Mouse (Mus musculus) thymus, postnatal 10 days (tissue): ENCODE measurements around the gene Hnrnpk.
A peak's percentile ranks its signal among the peaks of the same experiment; 100 is the strongest.
"Not testable (repeated sequence)": the region's sequence is repeated elsewhere in the genome, so short reads cannot be mapped to it uniquely, and the experiment has no call there.

ENCODE experiments used
- DNase-seq, 2 experiments: peaks; one replicate each; pipeline ENCODE4 v3.0.0; 2021; ENCODE audit warnings: low spot score in 2 of 2

Hnrnpk gene

GRCm38 (mm10) chr13:58388379-58388778, 14.8 kb downstream of the Hnrnpk start:
- DNase-seq: no peak

DNA sequence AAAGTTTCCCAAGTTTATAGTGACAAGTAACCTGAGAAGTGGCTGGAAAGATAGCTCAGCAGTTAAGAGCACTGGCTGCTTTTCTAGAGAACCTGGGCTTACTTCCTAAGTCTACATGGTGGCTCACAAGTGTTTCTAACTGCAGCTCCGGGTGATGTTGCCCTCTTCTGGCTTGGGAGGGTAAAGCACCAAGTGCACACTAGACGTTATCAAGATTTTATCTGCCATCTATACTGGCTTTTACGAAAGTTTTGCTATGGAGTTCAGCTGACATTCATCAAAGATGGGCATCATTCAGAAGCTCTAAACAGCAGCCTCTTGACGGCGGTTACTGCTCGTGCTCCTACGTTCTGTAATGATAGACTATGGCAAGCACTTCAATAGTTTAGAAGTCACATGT, 15.2 kb downstream of the Hnrnpk start:
- peak; percentile 73 to 83 for DNase-seq

GRCm38 (mm10) chr13:58385547-58385920, 17.6 kb downstream of the Hnrnpk start:
- DNase-seq: no peak

GRCm38 (mm10) chr13:58384779-58385546, 18.2 kb downstream of the Hnrnpk start, which contains the start of gene 2210016F16Rik:
Gene 2210016F16Rik, minus strand, starts transcription at chr13:58385225.
- DNase-seq: peak; percentile 44 to 54

DNA sequence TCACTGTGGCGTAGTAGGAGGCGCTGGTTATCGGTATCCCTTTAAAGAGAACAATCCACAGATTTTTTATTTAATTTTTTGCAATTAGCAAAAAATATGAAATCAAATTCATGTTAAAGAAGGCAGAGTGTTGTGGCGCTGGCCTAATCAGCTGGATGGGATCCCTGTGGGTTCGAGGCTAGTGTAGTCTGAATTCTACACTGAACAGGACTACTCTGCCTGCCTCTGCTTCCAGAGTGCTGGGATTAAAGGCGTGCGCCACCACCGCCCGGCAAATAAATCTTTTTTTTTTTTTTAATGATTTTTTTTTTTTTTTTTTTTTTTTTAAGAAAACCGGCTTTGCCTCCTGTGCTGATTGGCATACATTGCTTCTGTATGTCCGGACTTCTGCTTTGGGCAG, 18.8 kb downstream of the Hnrnpk start:
- DNase-seq: no peak

DNA sequence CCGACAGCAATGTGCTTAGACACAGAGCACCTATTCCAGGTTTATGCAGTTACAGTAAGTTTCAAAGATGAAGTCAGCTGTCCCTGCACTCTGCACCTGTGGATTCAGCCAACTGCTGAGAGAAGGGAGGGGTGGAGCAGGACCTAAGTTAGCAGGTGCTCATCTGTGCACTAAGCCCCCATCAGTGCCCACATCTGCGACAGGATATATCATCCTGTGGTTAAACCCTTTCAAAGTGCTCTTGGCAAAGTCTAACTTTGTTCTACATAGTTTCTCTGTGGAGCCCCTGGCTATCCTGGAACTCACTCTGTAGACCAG, 30.0 kb downstream of the Hnrnpk start:
- peak; percentile 39 to 58 for DNase-seq

GRCm38 (mm10) chr13:58372278-58373152, 30.6 kb downstream of the Hnrnpk start:
- no peak for DNase-seq

DNA sequence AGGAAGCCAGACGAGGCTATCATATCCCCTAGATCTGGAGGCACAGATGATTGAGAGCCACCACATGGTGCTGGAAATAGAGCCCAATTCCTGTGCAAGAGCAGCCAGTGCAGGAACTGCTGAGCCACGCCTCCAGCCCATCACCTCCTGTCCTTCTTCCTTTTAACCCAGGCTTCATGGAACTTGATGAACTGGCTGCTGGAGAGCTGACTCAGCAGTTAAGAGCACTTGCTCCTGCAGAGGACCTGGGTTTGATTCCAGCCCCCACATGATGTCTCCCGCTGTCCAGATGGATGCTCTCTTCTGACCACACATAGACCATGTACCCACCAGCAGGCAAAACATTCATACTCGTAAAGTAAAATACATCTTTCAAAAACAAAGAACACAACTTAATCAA, 34.3 kb downstream of the Hnrnpk start:
- no peak for DNase-seq

- no peak for DNase-seq
Measured at GRCm38 (mm10) chr13:58367641-58368040, 35.5 kb downstream of the Hnrnpk start.

DNA sequence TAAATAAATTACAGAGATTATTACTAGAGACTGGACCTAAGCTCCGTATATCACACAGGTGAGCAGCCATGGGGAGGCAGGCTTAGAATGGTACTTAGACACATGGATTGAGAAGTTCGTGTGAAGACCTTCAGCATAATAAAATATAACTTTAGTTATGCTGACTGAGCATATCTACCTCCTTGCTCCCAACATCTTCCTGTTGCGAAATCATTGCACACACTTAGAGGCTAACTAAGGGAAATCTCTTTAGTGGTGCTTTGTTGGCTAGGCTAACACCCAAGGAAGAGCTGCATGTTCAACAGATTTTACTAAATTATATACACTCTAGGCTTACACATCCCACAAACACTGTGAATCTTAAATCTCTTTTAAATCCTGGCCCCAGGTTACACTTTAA, 36.8 kb downstream of the Hnrnpk start:
- DNase-seq: no peak

DNA sequence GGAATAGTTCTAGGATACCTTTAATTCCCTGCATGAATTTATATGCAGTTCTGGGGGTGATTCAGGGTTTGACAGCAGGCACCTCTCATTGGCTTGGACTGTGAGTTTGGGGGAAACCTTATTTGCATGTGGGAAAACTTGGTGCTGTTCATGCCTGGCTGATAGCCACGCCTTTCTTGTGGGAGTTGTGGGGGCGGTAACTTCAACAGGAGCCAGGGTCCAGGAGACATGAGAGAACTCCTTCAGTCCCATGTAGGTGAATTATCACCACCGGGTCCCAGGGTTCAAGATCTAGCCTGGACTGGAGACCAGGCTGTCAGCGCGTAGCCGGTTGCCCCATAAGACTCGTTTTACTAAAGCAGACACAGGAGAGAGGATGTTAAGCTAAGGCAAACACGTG, 38.0 kb downstream of the Hnrnpk start:
- DNase-seq: not testable (repeated sequence)

GRCm38 (mm10) chr13:58364353-58365175, 38.6 kb downstream of the Hnrnpk start:
- DNase-seq: no peak

GRCm38 (mm10) chr13:58359304-58359653, 43.9 kb downstream of the Hnrnpk start:
- DNase-seq: no peak

- DNase-seq: peak; percentile 81 to 83
Measured at GRCm38 (mm10) chr13:58358629-58359303, 44.4 kb downstream of the Hnrnpk start, which contains the start of gene Kif27. Gene Kif27, minus strand, starts transcription at chr13:58359122.

- no peak for DNase-seq
Measured at GRCm38 (mm10) chr13:58352996-58353395, 50.1 kb downstream of the Hnrnpk start.

DNA sequence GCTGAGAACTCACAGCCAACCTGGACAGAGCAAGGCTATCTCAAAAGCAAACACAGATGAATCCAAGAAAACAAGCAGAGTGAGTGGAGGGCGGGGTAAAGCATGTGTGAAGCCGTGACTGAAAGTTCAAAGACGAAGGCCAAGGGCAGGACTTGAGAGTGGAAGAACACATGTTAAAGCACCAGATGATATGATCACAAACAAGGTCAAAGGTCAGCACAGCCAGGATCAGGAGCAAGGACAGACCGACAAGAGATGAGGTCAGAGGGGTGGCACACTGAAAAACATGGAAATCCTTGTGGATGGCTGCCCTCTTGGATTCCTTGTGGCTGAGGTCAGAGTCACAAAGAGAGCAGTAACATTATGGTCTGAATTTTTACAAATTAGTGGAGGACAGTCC, 52.5 kb downstream of the Hnrnpk start:
- DNase-seq: no peak

DNA sequence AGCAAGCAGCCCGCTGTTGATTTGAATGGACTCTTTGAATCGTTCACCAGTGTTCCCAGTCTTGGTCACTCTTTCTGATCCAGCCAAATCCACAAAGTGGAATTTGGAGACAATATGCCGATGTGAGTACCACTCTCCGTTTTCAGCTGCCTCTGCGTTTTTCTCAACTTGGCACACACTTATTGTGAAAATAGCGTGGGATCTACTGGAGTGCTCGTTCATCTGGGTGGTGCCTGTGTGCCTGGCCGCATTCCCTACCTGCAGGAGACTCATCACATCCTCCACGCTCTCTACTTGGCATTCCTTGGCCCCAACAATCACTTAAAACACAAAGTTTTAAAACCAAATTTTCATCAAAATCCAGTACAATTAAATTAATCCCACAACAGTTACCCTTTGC, 58.6 kb downstream of the Hnrnpk start:
- DNase-seq: no peak
